Comparison of ENCODE assay signal across 8 mouse cellular contexts in the genomic region with DNA sequence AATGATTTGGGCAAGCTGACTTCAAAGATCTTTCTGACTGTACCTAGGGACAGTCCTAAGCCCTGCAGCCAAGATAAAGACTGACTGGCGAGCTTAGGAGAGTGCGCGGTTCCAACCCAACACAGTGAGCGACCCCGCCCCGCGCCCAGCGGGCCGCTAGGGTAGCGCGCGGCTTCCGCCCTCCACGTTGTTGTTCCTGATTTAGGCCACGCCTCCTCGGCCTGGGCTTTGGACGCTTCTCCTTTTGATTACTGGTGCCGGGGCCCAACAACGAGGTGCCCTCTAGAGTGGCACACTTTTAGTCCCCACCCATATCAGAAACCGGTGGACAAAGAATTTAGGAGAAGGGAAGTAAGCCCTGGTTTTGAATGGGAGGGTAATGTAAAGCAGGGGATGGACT. TPM values are rescaled to one million over a fixed set of nuclear protein-coding genes. Genes with fewer than 3 reads are reported as not detected.
A peak's percentile ranks its signal among the peaks of the same experiment; 100 is the strongest.
DNase-seq lines count a peak whose midpoint lies in the region; ATAC-seq lines count a peak whose summit lies in the region.

No protein-coding gene starts in this region.

- intact Hi-C loops in heart, postnatal 10 days (cut with DNase I): loop anchor here (1.0 kb wide), 1 partner anchor 8 kb away; no protein-coding TSS in a partner anchor

- peak; percentile 38 for ATAC-seq in erythroblast, adult 5-6 weeks (replicated peaks; ENCODE audit: low FRiP score, poor library complexity, severe bottlenecking)

- peak; percentile 77 to 85 for DNase-seq in CD8-positive naive resting alpha-beta T cell, adult 2 months (ENCODE audit: low read depth in 2 of 2, low spot score in 2 of 2)
- peak; percentile 79 to 81 for DNase-seq in adrenal gland, adult 18-20 months (ENCODE audit: low spot score in 2 of 2)
- DNase-seq in heart, postnatal 10 days: peak; percentile 90 to 91
- peak; percentile 85 for DNase-seq in layer of hippocampus, adult 9-11 months
- peak; percentile 93 to 94 for DNase-seq in lung, postnatal 4 days
- DNase-seq in right cerebral cortex, postnatal 14 days: peak; percentile 78
- peak; percentile 79 to 85 for DNase-seq in urinary bladder, postnatal 4 days (ENCODE audit: low spot score in 2 of 2)

RNA-seq across cellular contexts. Expression of gene Mnt, which starts 0.9 kb away (rescaled TPM):
- 10 to 100 TPM; 18.3 to 28.9 TPM for total RNA-seq in adrenal gland, adult 18-20 months (2021)
- total RNA-seq in erythroblast, adult 5-6 weeks (2015; ENCODE audit: low replicate concordance): 1.3 and 2.1 TPM in 2 replicates
- 0.68 and 2.1 TPM in 2 replicates for total RNA-seq in erythroblast, adult 5-6 weeks (2017; ENCODE audit: low replicate concordance)
- 10 to 100 TPM; 12.1 to 14.6 TPM for total RNA-seq in heart, postnatal 10 days (2021)

RNA-seq across cellular contexts. Expression of gene Mettl16, which starts 59.2 kb away (rescaled TPM):
- total RNA-seq in adrenal gland, adult 18-20 months (2021): 10 to 100 TPM; 30.8 to 42.7 TPM
- 1.3 and 2.5 TPM in 2 replicates for total RNA-seq in erythroblast, adult 5-6 weeks (2015; ENCODE audit: low replicate concordance)
- 9.7 and 15.3 TPM in 2 replicates for total RNA-seq in erythroblast, adult 5-6 weeks (2017; ENCODE audit: low replicate concordance)
- total RNA-seq in heart, postnatal 10 days (2021): 10 to 100 TPM in 1 of 2 experiments, 1 to 10 TPM in 1; 9.9 to 14.7 TPM

Comparison
In these comparisons a context has a peak if more than half of its experiments do, and no peak if none do; other contexts are left out.
1. Peak in every context shown above with its lines: DNase-seq and ATAC-seq.
2. RNA of gene Mnt, which starts 0.9 kb away (total RNA-seq): 18.3 to 28.9 TPM in adrenal gland, adult 18-20 months and 12.1 to 14.6 TPM in heart, postnatal 10 days; 0.68 to 2.1 TPM in erythroblast, adult 5-6 weeks; every median in the first group is over 4 times any median in the second.